Mouse (Mus musculus) liver, embryonic 15.5 days (tissue): ENCODE measurements around the gene Frmpd2. TPM values are rescaled to one million over a fixed set of nuclear protein-coding genes. Genes with fewer than 3 reads are reported as not detected.

ENCODE experiments used
- ATAC-seq: fragments of 200-750 bp; cut with Nextera tagmentation; 2 replicates; pipeline ENCODE4 v1.8.0; 2017; ENCODE audit warnings: moderate number of reproducible peaks, mild to moderate bottlenecking, moderate library complexity; ENCODE audit not compliant: insufficient read depth
- H3K27ac ChIP-seq: fragments of 300-500 bp; sonication (generic); replicated peaks from 2 replicates; pipeline ENCODE4 v1.5.1; 2015; ENCODE audit warnings: mild to moderate bottlenecking, inconsistent platforms
- H3K27me3 ChIP-seq: fragments of 300-500 bp; sonication (generic); 2 replicates; pipeline ENCODE4 v1.6.1; 2015; ENCODE audit warnings: mild to moderate bottlenecking, inconsistent platforms
- H3K36me3 ChIP-seq: fragments of 300-500 bp; sonication (generic); replicated peaks from 2 replicates; pipeline ENCODE4 v1.6.1; 2015; ENCODE audit warnings: moderate library complexity, mild to moderate bottlenecking, inconsistent platforms
- H3K4me1 ChIP-seq: fragments of 300-500 bp; sonication (generic); replicated peaks from 2 replicates; pipeline ENCODE4 v1.6.1; 2015; ENCODE audit warnings: inconsistent platforms
- H3K4me2 ChIP-seq: fragments of 300-500 bp; sonication (generic); 2 replicates; pipeline ENCODE4 v1.6.1; 2015; ENCODE audit warnings: moderate library complexity, mild to moderate bottlenecking, inconsistent platforms
- H3K4me3 ChIP-seq: fragments of 300-500 bp; sonication (generic); replicated peaks from 2 replicates; pipeline ENCODE4 v1.5.1; 2015; ENCODE audit warnings: mild to moderate bottlenecking, inconsistent platforms
- H3K9ac ChIP-seq: fragments of 300-500 bp; sonication (generic); 2 replicates; pipeline ENCODE4 v1.6.1; 2015; ENCODE audit warnings: moderate library complexity, mild to moderate bottlenecking, inconsistent platforms
- H3K9me3 ChIP-seq: fragments of 300-500 bp; sonication (generic); replicated peaks from 2 replicates; pipeline ENCODE4 v1.6.1; 2016; ENCODE audit warnings: inconsistent platforms
- WGBS: fragments of 180-500 bp; shearing (Covaris S2); methylation state at CpG from one replicate; pipeline ENCODE4 v1.1.7; 2015; ENCODE audit warnings: mixed read lengths; ENCODE audit not compliant: insufficient replicate concordance; 5-methylcytosine and 5-hydroxymethylcytosine counted together
- polyA plus RNA-seq: library from polyadenylated mRNA; unstranded; fragments of >200 nt; fragmentation: Nextera tagmentation; extraction: Ambion mirVana; gene quantifications from 2 replicates; pipeline ENCODE4 v1.2.1, GENCODE M21; 2015

Gene Frmpd2
- polyA plus RNA-seq, 1 experiment from 2014 or later, result not detected

GRCm38 (mm10) chr14:33463658-33464057 lies 7.8 kb upstream of the Frmpd2 start:
- H3K9ac ChIP-seq, result no peak overlapping the region
- no peak overlapping the region for H3K27ac ChIP-seq
- no peak overlapping the region for H3K4me2 ChIP-seq
- H3K9me3 ChIP-seq, result no peaks in the 10 kb centered on the region
- WGBS, result 59% methylated on average over 3 of the region's 3 CpGs
- no peaks in the 10 kb centered on the region for H3K27me3 ChIP-seq
- H3K4me3 ChIP-seq, result no peak overlapping the region
- no peak for ATAC-seq
- H3K36me3 ChIP-seq, result no peaks in the 10 kb centered on the region
- H3K4me1 ChIP-seq, result no peaks in the 10 kb centered on the region

GRCm38 (mm10) chr14:33467766-33468165 lies 3.7 kb upstream of the Frmpd2 start:
- no peak for ATAC-seq
- Histone ChIP-seq H3K36me3 (no peaks in the 10 kb centered on the region), H3K9ac (no peak overlapping the region), H3K9me3 (no peaks in the 10 kb centered on the region), H3K4me1 (no peaks in the 10 kb centered on the region), H3K4me3 (no peak overlapping the region), H3K27ac (no peak overlapping the region), H3K27me3 (no peaks in the 10 kb centered on the region), H3K4me2 (no peak overlapping the region)
- 63% methylated on average over 6 of the region's 6 CpGs for WGBS

DNA sequence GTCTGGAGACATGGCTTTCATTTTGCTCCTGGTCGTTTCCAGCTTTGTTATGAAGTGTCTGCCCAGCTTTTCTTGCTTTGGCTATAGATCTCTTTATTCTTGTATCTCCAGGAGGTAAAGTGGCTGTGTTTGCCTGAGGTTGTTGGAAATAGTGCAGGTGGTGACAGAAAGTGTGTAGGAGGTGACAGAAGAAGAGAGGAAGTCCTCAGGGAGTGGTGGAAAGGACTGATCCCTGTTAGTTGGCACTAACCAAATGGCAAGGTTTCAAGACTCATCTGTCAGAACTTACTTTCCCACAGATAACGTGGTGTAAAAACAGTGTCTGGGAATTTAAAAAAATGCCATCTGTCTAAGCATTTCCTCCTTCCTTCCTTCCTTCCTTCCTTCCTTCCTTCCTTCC lies 3.0 kb downstream of the Frmpd2 start:
- no peak for ATAC-seq
- H3K4me2 ChIP-seq, result no peak overlapping the region
- no peaks in the 10 kb centered on the region for H3K36me3 ChIP-seq
- H3K9ac ChIP-seq, result no peak overlapping the region
- H3K4me3 ChIP-seq, result no peak overlapping the region
- no peaks in the 10 kb centered on the region for H3K4me1 ChIP-seq
- H3K9me3 ChIP-seq, result no peaks in the 10 kb centered on the region
- WGBS, result 28% methylated on average over 2 of the region's 2 CpGs
- no peak overlapping the region for H3K27ac ChIP-seq
- H3K27me3 ChIP-seq, result no peaks in the 10 kb centered on the region

- Histone ChIP-seq H3K9me3 (no peaks in the 10 kb centered on the region), H3K9ac (no peak overlapping the region), H3K27ac (no peak overlapping the region), H3K27me3 (no peaks in the 10 kb centered on the region), H3K4me2 (no peak overlapping the region), H3K4me1 (no peaks in the 10 kb centered on the region), H3K4me3 (no peak overlapping the region), H3K36me3 (no peaks in the 10 kb centered on the region)
- ATAC-seq, result no peak
- 17% methylated on average over 3 of the region's 3 CpGs for WGBS
Measured at GRCm38 (mm10) chr14:33476094-33476760, 4.7 kb downstream of the Frmpd2 start.

DNA sequence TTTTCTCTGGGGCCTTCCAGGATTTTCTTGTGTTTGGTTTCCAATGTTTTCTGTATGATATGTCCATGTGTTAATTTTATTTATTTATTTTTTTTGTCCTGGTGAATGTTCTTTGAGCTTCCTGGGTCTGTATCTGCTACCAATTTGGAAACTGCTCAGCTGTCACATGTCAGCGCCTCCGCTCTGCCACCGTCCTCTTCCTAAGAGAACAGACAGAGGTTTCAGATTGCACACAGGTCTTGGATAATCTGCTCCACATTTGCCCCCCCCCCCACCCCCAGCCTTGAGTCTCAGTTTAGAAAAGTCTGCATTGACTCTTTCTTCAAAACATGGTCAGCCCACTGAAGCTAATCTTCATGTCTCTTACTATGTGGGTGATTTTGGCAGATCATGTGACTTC lies 10.5 kb downstream of the Frmpd2 start:
- Histone ChIP-seq H3K27ac (no peak overlapping the region), H3K4me3 (no peak overlapping the region), H3K4me1 (no peaks in the 10 kb centered on the region), H3K9me3 (no peaks in the 10 kb centered on the region), H3K4me2 (no peak overlapping the region), H3K27me3 (no peaks in the 10 kb centered on the region), H3K36me3 (no peaks in the 10 kb centered on the region), H3K9ac (no peak overlapping the region)
- ATAC-seq, result no peak
- 79% methylated on average over 3 of the region's 3 CpGs for WGBS

DNA sequence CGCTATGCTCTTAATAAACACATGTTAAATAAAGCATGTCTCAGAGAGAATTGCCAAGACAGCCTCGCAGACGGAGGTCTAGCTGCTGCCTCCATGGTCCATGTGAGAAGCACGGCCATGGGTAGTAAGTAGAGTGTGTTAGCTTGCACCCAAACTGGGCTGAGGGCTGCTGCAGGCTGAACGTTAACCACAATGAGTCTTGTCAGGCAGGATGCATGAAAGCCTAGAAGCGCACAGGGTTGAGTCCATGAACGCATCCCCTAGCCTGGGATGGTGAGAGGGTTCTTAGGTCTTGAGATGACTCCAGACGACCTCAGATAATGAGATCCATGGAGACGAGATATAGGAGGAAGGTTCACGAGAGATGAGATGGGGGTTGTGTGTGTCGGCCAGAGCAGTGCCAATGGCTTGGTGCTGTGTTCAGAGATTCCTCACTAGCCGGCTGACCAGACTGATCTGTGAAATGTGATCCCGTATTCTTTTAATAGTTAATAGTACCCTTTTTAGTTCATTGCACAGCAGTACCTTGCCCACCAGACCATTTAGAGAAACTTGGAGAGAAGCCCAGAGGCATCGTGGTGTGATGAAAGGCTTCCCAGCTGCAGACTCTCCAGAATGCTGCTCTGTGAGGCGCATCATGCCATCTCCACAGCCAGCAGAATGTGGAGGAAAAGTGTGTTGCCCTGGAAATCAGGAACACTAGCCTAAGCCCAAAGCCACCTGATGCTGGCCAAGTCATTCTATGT lies 16.5 kb downstream of the Frmpd2 start:
- Histone ChIP-seq H3K4me1 (no peaks in the 10 kb centered on the region), H3K9me3 (no peaks in the 10 kb centered on the region), H3K27me3 (no peaks in the 10 kb centered on the region), H3K4me2 (no peak overlapping the region), H3K27ac (no peak overlapping the region), H3K4me3 (no peak overlapping the region), H3K36me3 (no peaks in the 10 kb centered on the region), H3K9ac (no peak overlapping the region)
- WGBS, result 65% methylated on average over 15 of the region's 15 CpGs
- ATAC-seq, result no peak

- no peak for ATAC-seq
- Histone ChIP-seq H3K27ac (no peak overlapping the region), H3K27me3 (no peaks in the 10 kb centered on the region), H3K9ac (no peak overlapping the region), H3K4me3 (no peak overlapping the region), H3K36me3 (no peaks in the 10 kb centered on the region), H3K4me1 (no peaks in the 10 kb centered on the region), H3K4me2 (no peak overlapping the region), H3K9me3 (no peaks in the 10 kb centered on the region)
- 51% methylated on average over 4 of the region's 4 CpGs for whole genome bisulfite sequencing
Measured at GRCm38 (mm10) chr14:33495226-33495625, 23.7 kb downstream of the Frmpd2 start.

GRCm38 (mm10) chr14:33497418-33497817 lies 25.9 kb downstream of the Frmpd2 start:
- H3K27me3 ChIP-seq, result no peaks in the 10 kb centered on the region
- 55% methylated on average over 5 of the region's 5 CpGs for WGBS
- no peak overlapping the region for H3K4me3 ChIP-seq
- no peak overlapping the region for H3K27ac ChIP-seq
- H3K4me1 ChIP-seq, result no peaks in the 10 kb centered on the region
- no peak overlapping the region for H3K9ac ChIP-seq
- no peak for ATAC-seq
- H3K9me3 ChIP-seq, result no peaks in the 10 kb centered on the region
- no peaks in the 10 kb centered on the region for H3K36me3 ChIP-seq
- H3K4me2 ChIP-seq, result no peak overlapping the region

DNA sequence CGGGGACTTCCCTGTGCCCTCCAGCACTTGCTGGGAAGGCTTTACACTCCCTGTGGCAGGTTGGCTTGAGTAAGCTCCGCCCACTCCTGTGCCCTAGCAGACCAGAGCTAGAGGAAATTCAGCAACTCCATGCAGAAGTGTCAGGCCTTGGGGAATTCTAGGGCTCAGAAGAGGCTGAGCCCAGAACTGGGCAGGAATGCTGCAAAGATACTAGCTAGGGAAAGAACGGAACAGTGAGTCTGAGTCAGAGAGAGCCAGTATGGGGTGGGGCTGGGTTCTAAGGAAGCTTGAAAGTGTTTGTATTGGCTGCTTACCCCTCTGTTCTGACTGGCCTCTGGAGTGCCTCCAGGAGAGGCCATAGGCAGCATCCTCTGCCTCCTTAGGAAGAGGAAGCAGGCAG lies 27.4 kb downstream of the Frmpd2 start:
- Histone ChIP-seq H3K9me3 (no peaks in the 10 kb centered on the region), H3K27ac (no peak overlapping the region), H3K4me2 (no peak overlapping the region), H3K9ac (no peak overlapping the region), H3K27me3 (no peaks in the 10 kb centered on the region), H3K4me1 (no peaks in the 10 kb centered on the region), H3K36me3 (no peaks in the 10 kb centered on the region), H3K4me3 (no peak overlapping the region)
- no peak for ATAC-seq
- 37% methylated on average over 3 of the region's 3 CpGs for WGBS

DNA sequence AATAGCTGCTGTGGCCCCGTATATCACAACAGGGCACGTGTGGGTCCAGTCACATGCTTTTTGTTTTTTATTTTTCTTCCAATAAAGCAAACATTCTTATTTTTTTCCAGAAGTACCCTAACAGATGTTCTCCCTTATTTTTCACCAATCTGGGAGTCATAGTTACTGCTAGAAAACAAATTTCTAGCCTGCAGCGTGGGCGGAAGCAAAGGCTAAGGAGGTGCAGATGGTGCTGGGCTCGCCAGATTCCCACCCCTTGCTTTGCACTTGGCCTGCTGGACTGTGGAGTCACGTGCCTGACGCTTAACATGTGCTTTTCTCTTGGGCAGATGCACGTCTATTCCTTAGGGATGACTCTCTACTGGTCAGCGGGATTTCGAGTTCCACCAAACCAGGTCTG lies 29.1 kb downstream of the Frmpd2 start:
- Histone ChIP-seq H3K27me3 (no peaks in the 10 kb centered on the region), H3K9ac (no peak overlapping the region), H3K4me2 (no peak overlapping the region), H3K27ac (no peak overlapping the region), H3K4me1 (no peaks in the 10 kb centered on the region), H3K9me3 (no peaks in the 10 kb centered on the region), H3K4me3 (no peak overlapping the region), H3K36me3 (no peaks in the 10 kb centered on the region)
- ATAC-seq, result no peak
- WGBS, result 62% methylated on average over 10 of the region's 10 CpGs

DNA sequence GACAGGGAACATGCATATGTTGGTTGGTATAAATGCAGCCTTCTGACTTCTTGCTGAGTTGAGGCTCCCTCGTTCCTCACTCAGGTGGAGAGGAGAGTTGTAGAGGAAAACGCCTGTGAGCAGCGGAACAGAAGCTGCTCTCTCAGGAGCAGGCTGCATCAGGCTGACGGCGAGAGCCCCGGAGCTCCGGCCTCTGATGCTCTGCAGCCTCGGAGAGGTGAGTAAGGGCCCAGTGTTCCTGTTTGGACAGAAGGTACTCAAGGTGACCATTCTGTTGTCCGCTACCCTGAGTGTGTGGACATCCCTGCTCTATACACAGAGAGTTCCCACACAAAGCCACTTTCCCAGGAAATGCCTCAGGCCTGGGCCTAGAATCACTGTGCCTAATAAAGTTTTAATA lies 31.8 kb downstream of the Frmpd2 start:
- Histone ChIP-seq H3K27me3 (no peaks in the 10 kb centered on the region), H3K9me3 (no peaks in the 10 kb centered on the region), H3K27ac (no peak overlapping the region), H3K4me2 (no peak overlapping the region), H3K4me1 (no peaks in the 10 kb centered on the region), H3K9ac (no peak overlapping the region), H3K4me3 (no peak overlapping the region), H3K36me3 (no peaks in the 10 kb centered on the region)
- ATAC-seq, result no peak
- whole genome bisulfite sequencing, result 74% methylated on average over 9 of the region's 9 CpGs

DNA sequence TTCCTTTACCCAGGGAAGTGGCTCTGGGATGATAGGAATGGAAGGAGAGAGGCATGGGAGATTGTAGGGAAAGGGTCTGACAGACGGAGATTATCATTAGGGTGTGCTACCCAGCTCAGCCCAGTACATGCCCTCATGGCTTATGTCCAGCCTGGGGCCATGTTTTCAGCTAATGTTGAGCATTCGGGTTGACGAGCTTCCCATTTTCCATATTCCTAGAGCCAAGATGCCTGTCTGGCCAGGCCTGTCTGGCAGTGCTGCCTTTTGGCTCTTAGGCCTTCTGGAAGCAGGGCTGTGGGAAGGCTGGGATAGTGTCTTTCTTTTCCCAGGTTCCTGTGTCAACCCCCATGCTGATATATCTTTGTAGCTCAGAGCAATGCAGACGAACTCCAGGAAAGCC lies 35.2 kb downstream of the Frmpd2 start:
- Histone ChIP-seq H3K27me3 (no peaks in the 10 kb centered on the region), H3K36me3 (no peaks in the 10 kb centered on the region), H3K4me2 (no peak overlapping the region), H3K9me3 (no peaks in the 10 kb centered on the region), H3K4me3 (no peak overlapping the region), H3K27ac (no peak overlapping the region), H3K9ac (no peak overlapping the region), H3K4me1 (no peaks in the 10 kb centered on the region)
- ATAC-seq, result no peak
- WGBS, result 39% methylated on average over 4 of the region's 4 CpGs
